Mouse (Mus musculus): Measurements from ENCODE around the gene Adh6b. TPM values are rescaled to one million over a fixed set of nuclear protein-coding genes. Genes with fewer than 3 reads are reported as not detected.

Adh6b gene
- not detected in 2 replicates for total RNA-seq (2014; fragmentation: Nextera tagmentation)
- 0.06 and 0.16 TPM in 2 replicates for total RNA-seq (2017)
- not detected in 2 replicates for polyA plus RNA-seq (2012)

DNA sequence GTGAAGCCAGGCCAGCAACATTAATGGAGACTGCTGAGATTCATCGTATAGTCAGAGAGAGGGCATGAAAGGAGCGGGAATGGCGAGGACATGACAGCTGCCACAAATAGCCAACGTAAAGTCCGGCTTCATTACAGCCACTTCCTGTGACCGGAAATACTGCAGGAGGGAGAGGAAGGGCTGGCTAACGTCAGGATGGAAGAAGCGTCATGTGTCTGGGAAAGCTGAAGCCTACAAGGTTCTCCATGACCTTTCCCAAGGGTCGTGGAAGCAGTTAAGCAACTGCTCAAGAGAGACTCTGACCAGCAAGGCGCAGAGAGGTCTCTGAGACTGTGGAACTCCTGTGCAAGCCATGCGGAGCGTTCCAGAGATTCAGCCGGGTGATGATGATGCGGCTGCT lies at the start of gene Adh6b:
Gene Adh6b (plus strand): TSS at position 305 of the 400 bp plus-strand sequence.
- TF ChIP-seq GATA1 (IDR thresholded peaks at IDR 0.05; ENCODE audit: borderline replicate concordance, low read length) = no peak
- TF ChIP-seq POLR2AphosphoS5 (IDR thresholded peaks at IDR 0.05; ENCODE audit: insufficient replicate concordance, low read depth, low read length) = no peak
- TF ChIP-seq TAL1 (conservative IDR thresholded peaks at IDR 0.05; ENCODE audit: low read depth, low read length) = no peak
- TF ChIP-seq CTCF (IDR thresholded peaks at IDR 0.05; ENCODE audit: low read depth, low read length) = no peak
- TF ChIP-seq GATA2 (IDR thresholded peaks at IDR 0.05; ENCODE audit: borderline replicate concordance, low read depth, low read length) = no peak
- no peaks in the 10 kb centered on the region for H3K27me3 ChIP-seq (ENCODE audit: insufficient read depth, low read length)
- H3K9me3 ChIP-seq (replicated peaks) = no peaks in the 10 kb centered on the region
- H3K4me1 ChIP-seq (ENCODE audit: insufficient read depth, low read depth, low read length) = no peaks in the 10 kb centered on the region
- ATAC-seq (ENCODE audit: extremely low read depth, insufficient number of reproducible peaks, low FRiP score, poor library complexity, severe bottlenecking) (no peak), DNase-seq (ENCODE audit: low spot score) (no peak)
- H3K4me3 ChIP-seq (ENCODE audit: low read depth, low read length) = no peak within 1 kb of the TSS
- H3K36me3 ChIP-seq (replicated peaks) = no peaks in the 10 kb centered on the region

DNA sequence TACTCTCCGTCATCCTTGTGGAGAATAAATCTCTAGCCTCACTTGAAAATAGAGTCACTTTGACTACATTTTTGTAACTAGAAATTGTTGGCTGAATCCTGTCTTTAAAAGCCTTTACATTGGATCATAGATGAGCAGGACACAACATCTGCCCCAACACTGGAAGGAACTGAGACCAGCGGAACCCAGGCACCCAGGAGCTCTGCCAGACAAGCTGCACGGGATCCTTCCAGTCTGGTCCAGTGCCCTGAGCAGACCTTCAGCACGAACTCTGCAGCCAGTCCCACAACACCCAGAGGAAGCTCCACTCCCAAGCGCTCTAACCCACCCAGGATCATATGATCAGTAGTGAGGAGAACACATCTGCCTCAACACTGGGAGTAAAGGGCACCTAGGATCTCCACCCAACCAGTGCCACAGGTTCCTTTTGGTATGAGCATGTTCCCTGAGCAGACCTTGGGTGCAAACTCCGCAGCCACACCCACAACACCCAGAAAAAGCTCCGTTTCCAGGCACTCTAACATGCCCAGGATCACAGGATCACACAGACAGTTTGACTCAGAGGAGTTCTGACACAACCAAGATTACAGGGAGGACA lies 48.2 kb upstream of the Adh6b start:
- DNase-seq (ENCODE audit: low spot score) (no peak), ATAC-seq (ENCODE audit: extremely low read depth, insufficient number of reproducible peaks, low FRiP score, poor library complexity, severe bottlenecking) (no peak)
- no peak for TF ChIP-seq CTCF (IDR thresholded peaks at IDR 0.05; ENCODE audit: low read depth, low read length)
- no peak for TF ChIP-seq GATA1 (IDR thresholded peaks at IDR 0.05; ENCODE audit: borderline replicate concordance, low read length)
- no peak for TF ChIP-seq GATA2 (IDR thresholded peaks at IDR 0.05; ENCODE audit: borderline replicate concordance, low read depth, low read length)
- TF ChIP-seq TAL1 (conservative IDR thresholded peaks at IDR 0.05; ENCODE audit: low read depth, low read length) = no peak
- no peak for TF ChIP-seq POLR2AphosphoS5 (IDR thresholded peaks at IDR 0.05; ENCODE audit: insufficient replicate concordance, low read depth, low read length)
- Histone ChIP-seq H3K27me3 (ENCODE audit: insufficient read depth, low read length) (no peaks in the 10 kb centered on the region), H3K36me3 (replicated peaks) (no peaks in the 10 kb centered on the region), H3K4me1 (ENCODE audit: insufficient read depth, low read depth, low read length) (no peaks in the 10 kb centered on the region), H3K4me3 (ENCODE audit: low read depth, low read length) (no peak overlapping the region), H3K9me3 (replicated peaks) (peaks cover 8% of the 10 kb centered on the region)

DNA sequence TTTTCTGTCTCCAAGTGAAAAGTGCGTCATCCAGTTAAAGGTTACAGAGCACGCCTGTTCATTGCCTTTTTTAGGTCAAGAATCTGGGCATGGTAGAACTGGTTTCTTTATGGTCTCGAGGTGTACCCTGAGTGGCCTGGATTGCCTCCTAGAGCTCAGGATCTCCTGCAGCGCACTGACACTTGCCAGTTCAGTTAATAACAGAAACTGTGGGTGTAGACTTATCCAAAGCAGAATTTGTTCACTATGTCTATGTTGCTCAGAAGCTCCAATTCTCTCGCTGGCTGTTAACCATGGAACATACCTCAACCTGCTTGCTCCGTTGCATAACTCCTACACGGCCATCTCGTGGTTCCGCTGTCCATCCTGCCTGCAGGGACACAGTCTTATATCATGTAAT lies 41.4 kb upstream of the Adh6b start:
- no peak overlapping the region for H3K4me3 ChIP-seq (ENCODE audit: low read depth, low read length)
- no peaks in the 10 kb centered on the region for H3K36me3 ChIP-seq (replicated peaks)
- ATAC-seq (ENCODE audit: extremely low read depth, insufficient number of reproducible peaks, low FRiP score, poor library complexity, severe bottlenecking) (no peak), DNase-seq (ENCODE audit: low spot score) (no peak)
- no peaks in the 10 kb centered on the region for H3K4me1 ChIP-seq (ENCODE audit: insufficient read depth, low read depth, low read length)
- peaks cover 9% of the 10 kb centered on the region for H3K9me3 ChIP-seq (replicated peaks)
- no peaks in the 10 kb centered on the region for H3K27me3 ChIP-seq (ENCODE audit: insufficient read depth, low read length)
- TF ChIP-seq CTCF (IDR thresholded peaks at IDR 0.05; ENCODE audit: low read depth, low read length) = no peak
- no peak for TF ChIP-seq GATA2 (IDR thresholded peaks at IDR 0.05; ENCODE audit: borderline replicate concordance, low read depth, low read length)
- TF ChIP-seq POLR2AphosphoS5 (IDR thresholded peaks at IDR 0.05; ENCODE audit: insufficient replicate concordance, low read depth, low read length) = no peak
- no peak for TF ChIP-seq TAL1 (conservative IDR thresholded peaks at IDR 0.05; ENCODE audit: low read depth, low read length)
- TF ChIP-seq GATA1 (IDR thresholded peaks at IDR 0.05; ENCODE audit: borderline replicate concordance, low read length) = no peak

DNA sequence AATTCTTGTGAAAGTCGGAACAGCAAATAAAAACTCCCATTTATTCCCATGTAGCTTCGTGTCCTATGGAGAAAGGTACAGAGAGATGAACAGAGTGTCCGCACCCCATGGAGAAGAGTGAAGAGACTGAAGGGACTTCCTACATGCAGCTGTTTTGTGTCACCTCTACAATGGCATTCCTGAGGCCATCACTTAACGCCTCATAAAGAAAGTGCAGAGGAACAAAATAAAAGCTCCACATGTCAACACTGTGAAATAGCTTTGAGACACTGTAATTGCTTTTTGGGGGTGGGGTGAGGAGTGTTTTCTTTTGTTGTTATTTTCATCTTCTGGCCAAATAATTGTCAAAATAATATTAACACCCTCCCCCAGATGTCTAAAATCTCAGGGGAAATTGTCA lies 38.9 kb upstream of the Adh6b start:
- DNase-seq (ENCODE audit: low spot score) = no peak

DNA sequence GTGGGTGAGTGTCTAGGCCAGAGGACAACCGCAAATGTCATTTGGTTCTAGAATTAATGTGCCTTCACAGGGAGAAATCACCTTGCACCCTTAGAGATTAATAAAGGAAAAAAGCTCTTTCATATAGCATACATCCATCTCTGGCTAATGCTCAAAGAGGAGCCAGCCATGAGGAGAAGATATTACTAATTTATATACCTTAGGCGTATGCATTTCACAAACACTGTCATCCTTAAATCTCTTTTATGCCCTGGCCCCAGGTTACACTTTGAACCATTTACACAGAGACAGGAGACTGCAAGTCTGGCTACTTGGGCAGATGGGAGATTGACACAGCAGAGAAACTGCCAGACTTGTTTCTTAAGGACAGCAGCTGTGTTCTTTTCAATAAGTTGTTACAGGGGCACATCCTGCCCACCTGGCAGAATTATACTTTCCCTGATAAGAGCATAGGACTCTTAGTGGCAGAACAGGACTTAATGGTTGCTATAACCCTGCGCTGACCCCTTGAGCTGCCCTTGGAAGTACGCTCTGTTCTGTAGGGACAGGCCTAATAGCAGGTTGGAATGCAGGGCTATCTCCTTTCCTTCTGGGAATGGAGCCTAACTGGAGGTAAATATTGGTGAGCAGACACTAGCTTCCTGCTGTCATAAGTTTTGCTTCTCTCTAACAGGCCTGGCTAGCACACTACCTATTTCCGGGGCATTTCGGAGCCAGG lies 37.6 kb upstream of the Adh6b start:
- ATAC-seq (ENCODE audit: extremely low read depth, insufficient number of reproducible peaks, low FRiP score, poor library complexity, severe bottlenecking) (no peak), DNase-seq (ENCODE audit: low spot score) (no peak)
- Histone ChIP-seq H3K4me1 (ENCODE audit: insufficient read depth, low read depth, low read length) (no peaks in the 10 kb centered on the region), H3K27me3 (ENCODE audit: insufficient read depth, low read length) (no peaks in the 10 kb centered on the region), H3K36me3 (replicated peaks) (no peaks in the 10 kb centered on the region), H3K9me3 (replicated peaks) (no peaks in the 10 kb centered on the region), H3K4me3 (ENCODE audit: low read depth, low read length) (no peak overlapping the region)
- TF ChIP-seq CTCF (IDR thresholded peaks at IDR 0.05; ENCODE audit: low read depth, low read length) (no peak), POLR2AphosphoS5 (IDR thresholded peaks at IDR 0.05; ENCODE audit: insufficient replicate concordance, low read depth, low read length) (no peak), GATA2 (IDR thresholded peaks at IDR 0.05; ENCODE audit: borderline replicate concordance, low read depth, low read length) (no peak), TAL1 (conservative IDR thresholded peaks at IDR 0.05; ENCODE audit: low read depth, low read length) (no peak), GATA1 (IDR thresholded peaks at IDR 0.05; ENCODE audit: borderline replicate concordance, low read length) (no peak)

More for the DNA sequence above, 38.9 kb upstream of the Adh6b start:
- Histone ChIP-seq H3K36me3 (replicated peaks) (no peaks in the 10 kb centered on the region), H3K4me3 (ENCODE audit: low read depth, low read length) (no peak overlapping the region), H3K27me3 (ENCODE audit: insufficient read depth, low read length) (no peaks in the 10 kb centered on the region), H3K9me3 (replicated peaks) (peaks cover 8% of the 10 kb centered on the region), H3K4me1 (ENCODE audit: insufficient read depth, low read depth, low read length) (no peaks in the 10 kb centered on the region)
- ATAC-seq (ENCODE audit: extremely low read depth, insufficient number of reproducible peaks, low FRiP score, poor library complexity, severe bottlenecking) = no peak
- TF ChIP-seq GATA1 (IDR thresholded peaks at IDR 0.05; ENCODE audit: borderline replicate concordance, low read length) = no peak
- TF ChIP-seq CTCF (IDR thresholded peaks at IDR 0.05; ENCODE audit: low read depth, low read length) = no peak
- no peak for TF ChIP-seq POLR2AphosphoS5 (IDR thresholded peaks at IDR 0.05; ENCODE audit: insufficient replicate concordance, low read depth, low read length)
- TF ChIP-seq TAL1 (conservative IDR thresholded peaks at IDR 0.05; ENCODE audit: low read depth, low read length) = no peak
- TF ChIP-seq GATA2 (IDR thresholded peaks at IDR 0.05; ENCODE audit: borderline replicate concordance, low read depth, low read length) = no peak

DNA sequence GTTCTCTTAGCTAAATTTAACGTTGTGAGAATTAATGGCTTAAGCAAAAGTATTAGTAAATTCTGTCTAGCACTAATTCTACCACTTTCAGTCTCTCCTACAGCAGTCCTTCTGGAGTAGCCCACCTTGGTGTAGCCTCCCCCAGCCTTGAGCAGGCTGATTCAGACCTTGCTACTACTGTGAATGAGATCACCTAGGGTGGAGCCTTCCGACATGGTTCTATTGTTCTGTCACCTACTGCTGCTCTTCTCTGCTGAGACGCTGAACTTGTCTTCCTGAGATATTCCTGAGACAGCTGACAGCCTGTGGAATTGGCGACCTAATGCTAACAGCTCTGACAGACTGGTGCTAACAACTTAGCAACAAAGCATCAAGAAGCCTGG lies 37.1 kb upstream of the Adh6b start:
- H3K27me3 ChIP-seq (ENCODE audit: insufficient read depth, low read length) = no peaks in the 10 kb centered on the region
- ATAC-seq (ENCODE audit: extremely low read depth, insufficient number of reproducible peaks, low FRiP score, poor library complexity, severe bottlenecking) (no peak), DNase-seq (ENCODE audit: low spot score) (no peak)
- H3K9me3 ChIP-seq (replicated peaks) = no peaks in the 10 kb centered on the region
- no peaks in the 10 kb centered on the region for H3K36me3 ChIP-seq (replicated peaks)
- H3K4me3 ChIP-seq (ENCODE audit: low read depth, low read length) = no peak overlapping the region
- H3K4me1 ChIP-seq (ENCODE audit: insufficient read depth, low read depth, low read length) = no peaks in the 10 kb centered on the region
- no peak for TF ChIP-seq POLR2AphosphoS5 (IDR thresholded peaks at IDR 0.05; ENCODE audit: insufficient replicate concordance, low read depth, low read length)
- TF ChIP-seq TAL1 (conservative IDR thresholded peaks at IDR 0.05; ENCODE audit: low read depth, low read length) = no peak
- TF ChIP-seq GATA2 (IDR thresholded peaks at IDR 0.05; ENCODE audit: borderline replicate concordance, low read depth, low read length) = no peak
- no peak for TF ChIP-seq GATA1 (IDR thresholded peaks at IDR 0.05; ENCODE audit: borderline replicate concordance, low read length)
- TF ChIP-seq CTCF (IDR thresholded peaks at IDR 0.05; ENCODE audit: low read depth, low read length) = no peak
